Mouse (Mus musculus): ENCODE results near the gene Adcy6. TPM values are rescaled to one million over a fixed set of nuclear protein-coding genes. Genes with fewer than 3 reads are reported as not detected.

The Adcy6 gene
- total and polyA plus RNA-seq, 3 experiments = 76.0 to 77.3 TPM; not detected in 1

DNA sequence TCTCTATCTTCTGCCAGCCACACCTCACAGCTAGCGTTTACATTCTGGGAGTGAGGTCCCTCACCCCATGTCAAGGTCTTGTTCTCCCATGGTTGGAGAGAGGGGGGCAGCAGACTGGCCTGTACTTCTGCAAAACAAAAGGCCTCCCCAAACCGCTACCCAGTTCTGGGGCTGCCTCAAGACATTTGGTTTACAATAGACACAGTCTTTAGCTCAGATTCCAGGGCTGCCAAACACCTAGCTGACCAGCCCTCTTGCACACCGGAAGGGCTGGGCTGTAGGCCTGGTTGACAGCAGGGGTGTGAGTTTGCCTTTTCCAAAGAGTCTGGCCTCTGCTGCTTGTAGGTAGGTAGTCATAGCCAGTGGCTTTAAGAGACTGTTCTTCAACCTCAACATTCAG is 27.3 kb upstream of the Adcy6 start:
- Histone ChIP-seq H3K36me3 (ENCODE audit: control insufficient read depth in 1 of 2, insufficient read depth in 2 of 2, low read length in 2 of 2) (peaks cover 0 to 6% of the 10 kb centered on the region in 2 experiments; a peak in 2 of 4 replicates), H3K9ac (ENCODE audit: control insufficient read depth, low read depth, low read length, poor library complexity, severe bottlenecking) (no peak overlapping the region), H3K79me2 (ENCODE audit: control insufficient read depth, insufficient read depth, low read length, poor library complexity) (no peaks in the 10 kb centered on the region; the same call in 1 of the 2 replicates), H3K27ac (ENCODE audit: control insufficient read depth, low read depth, low read length) (no peak overlapping the region), H3K4me3 (ENCODE audit: control insufficient read depth in 1 of 2, insufficient read depth in 1 of 2, low read depth in 2 of 2, low read length in 2 of 2) (no peak overlapping the region), H3K4me1 (ENCODE audit: control insufficient read depth in 1 of 2, insufficient read depth in 2 of 2, low read length in 2 of 2) (peaks cover 0 to 11% of the 10 kb centered on the region in 2 experiments; a peak in 2 of 4 replicates), H3K27me3 (ENCODE audit: control insufficient read depth in 1 of 2, insufficient read depth in 2 of 2, low read length in 2 of 2) (peaks cover 2 to 3% of the 10 kb centered on the region in 2 experiments; a peak in 1 of 4 replicates), H3K9me3 (replicated peaks; ENCODE audit: insufficient read depth, low read length) (no peaks in the 10 kb centered on the region)
- TF ChIP-seq CTCF (IDR thresholded peaks at IDR 0.05 in 2 of 3, conservative IDR thresholded peaks at IDR 0.05 in 1 of 3; ENCODE audit: control insufficient read depth in 1 of 3, insufficient read depth in 1 of 3, low read depth in 2 of 3, low read length in 3 of 3, poor library complexity in 1 of 3, severe bottlenecking in 1 of 3) = no peak
- DNase-seq (ENCODE audit: low read depth, low spot score) = no peak

DNA sequence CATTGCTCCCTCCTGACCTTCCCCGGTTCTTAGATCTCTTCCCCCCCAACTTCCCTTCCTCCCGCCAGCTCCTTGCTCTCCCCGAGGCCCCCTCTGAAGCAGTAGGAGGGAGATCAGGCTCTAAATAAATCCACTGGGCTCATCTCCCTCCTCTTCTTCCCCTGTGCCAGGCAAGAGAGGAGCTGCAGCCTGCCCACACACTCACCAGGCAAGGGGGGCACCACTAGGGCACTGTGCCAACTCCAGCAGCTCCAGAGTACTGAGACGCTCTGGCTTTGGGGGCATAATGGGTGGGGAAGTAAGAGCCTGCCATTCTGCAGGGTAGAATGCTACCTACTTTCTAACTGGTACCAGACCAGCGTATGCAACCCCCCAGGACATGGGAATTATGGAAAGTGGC is 26.6 kb upstream of the Adcy6 start:
- H3K4me1 ChIP-seq (ENCODE audit: control insufficient read depth in 1 of 2, insufficient read depth in 2 of 2, low read length in 2 of 2) = peaks cover 0 to 17% of the 10 kb centered on the region in 2 experiments; a peak in 3 of 4 replicates
- no peak overlapping the region for H3K27ac ChIP-seq (ENCODE audit: control insufficient read depth, low read depth, low read length)
- H3K36me3 ChIP-seq (ENCODE audit: control insufficient read depth in 1 of 2, insufficient read depth in 2 of 2, low read length in 2 of 2) = peaks cover 0 to 11% of the 10 kb centered on the region in 2 experiments; a peak in 2 of 4 replicates

DNA sequence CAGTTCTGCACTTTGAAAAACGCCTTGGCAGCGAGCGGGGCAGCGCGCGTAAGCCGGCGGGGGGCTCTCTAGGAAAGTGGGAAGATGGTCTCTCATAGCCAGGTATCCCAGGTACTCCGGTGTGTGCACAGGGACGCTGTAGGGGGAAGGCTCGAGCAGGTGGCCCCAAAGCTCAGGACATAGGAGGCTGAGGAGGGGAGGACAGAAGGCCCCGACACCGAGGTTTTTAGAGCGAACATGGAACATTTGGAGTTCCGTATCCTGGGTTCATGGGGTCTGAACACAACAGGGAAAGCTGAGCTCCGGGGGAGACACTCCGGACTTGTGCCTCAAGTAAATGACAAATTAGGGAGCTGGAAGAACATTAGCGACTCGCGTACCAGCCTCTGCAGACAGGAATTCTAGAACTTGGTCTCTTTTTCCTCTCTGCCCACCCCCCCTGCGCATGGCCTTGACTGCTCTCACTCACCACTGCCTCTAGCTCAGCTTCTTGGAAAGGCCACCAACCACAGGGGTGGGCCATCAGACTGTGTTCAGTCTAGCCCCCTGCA is 25.5 kb upstream of the Adcy6 start:
- Histone ChIP-seq H3K4me3 (ENCODE audit: control insufficient read depth in 1 of 2, insufficient read depth in 1 of 2, low read depth in 2 of 2, low read length in 2 of 2) (no peak overlapping the region), H3K9me3 (replicated peaks; ENCODE audit: insufficient read depth, low read length) (no peaks in the 10 kb centered on the region), H3K4me1 (ENCODE audit: control insufficient read depth in 1 of 2, insufficient read depth in 2 of 2, low read length in 2 of 2) (peaks cover 0 to 17% of the 10 kb centered on the region in 2 experiments; a peak in 3 of 4 replicates), H3K27ac (ENCODE audit: control insufficient read depth, low read depth, low read length) (no peak overlapping the region), H3K9ac (ENCODE audit: control insufficient read depth, low read depth, low read length, poor library complexity, severe bottlenecking) (no peak overlapping the region), H3K79me2 (ENCODE audit: control insufficient read depth, insufficient read depth, low read length, poor library complexity) (no peaks in the 10 kb centered on the region; the same call in 1 of the 2 replicates), H3K27me3 (ENCODE audit: control insufficient read depth in 1 of 2, insufficient read depth in 2 of 2, low read length in 2 of 2) (peaks cover 2 to 3% of the 10 kb centered on the region in 2 experiments; a peak in 2 of 4 replicates), H3K36me3 (ENCODE audit: control insufficient read depth in 1 of 2, insufficient read depth in 2 of 2, low read length in 2 of 2) (peaks cover 0 to 11% of the 10 kb centered on the region in 2 experiments; a peak in 2 of 4 replicates)
- DNase-seq (ENCODE audit: low read depth, low spot score) = no peak
- TF ChIP-seq ZNF384 (IDR thresholded peaks at IDR 0.05; ENCODE audit: low read depth, low read length) (no peak), TCF12 (IDR thresholded peaks at IDR 0.05; ENCODE audit: low read depth, low read length) (no peak), SMC3 (IDR thresholded peaks at IDR 0.05; ENCODE audit: low read depth, low read length) (no peak)

More for the DNA sequence above, 26.6 kb upstream of the Adcy6 start:
- DNase-seq (ENCODE audit: low read depth, low spot score) = no peak
- no peak overlapping the region for H3K4me3 ChIP-seq (ENCODE audit: control insufficient read depth in 1 of 2, insufficient read depth in 1 of 2, low read depth in 2 of 2, low read length in 2 of 2)
- H3K79me2 ChIP-seq (ENCODE audit: control insufficient read depth, insufficient read depth, low read length, poor library complexity) = no peaks in the 10 kb centered on the region; the same call in 1 of the 2 replicates
- TF ChIP-seq USF1 (IDR thresholded peaks at IDR 0.05; ENCODE audit: low read depth, low read length) (no peak), HCFC1 (IDR thresholded peaks at IDR 0.05; ENCODE audit: low read depth, low read length) (no peak)
- H3K9me3 ChIP-seq (replicated peaks; ENCODE audit: insufficient read depth, low read length) = no peaks in the 10 kb centered on the region
- peaks cover 2 to 3% of the 10 kb centered on the region in 2 experiments; a peak in 1 of 4 replicates for H3K27me3 ChIP-seq (ENCODE audit: control insufficient read depth in 1 of 2, insufficient read depth in 2 of 2, low read length in 2 of 2)
- no peak overlapping the region for H3K9ac ChIP-seq (ENCODE audit: control insufficient read depth, low read depth, low read length, poor library complexity, severe bottlenecking)

DNA sequence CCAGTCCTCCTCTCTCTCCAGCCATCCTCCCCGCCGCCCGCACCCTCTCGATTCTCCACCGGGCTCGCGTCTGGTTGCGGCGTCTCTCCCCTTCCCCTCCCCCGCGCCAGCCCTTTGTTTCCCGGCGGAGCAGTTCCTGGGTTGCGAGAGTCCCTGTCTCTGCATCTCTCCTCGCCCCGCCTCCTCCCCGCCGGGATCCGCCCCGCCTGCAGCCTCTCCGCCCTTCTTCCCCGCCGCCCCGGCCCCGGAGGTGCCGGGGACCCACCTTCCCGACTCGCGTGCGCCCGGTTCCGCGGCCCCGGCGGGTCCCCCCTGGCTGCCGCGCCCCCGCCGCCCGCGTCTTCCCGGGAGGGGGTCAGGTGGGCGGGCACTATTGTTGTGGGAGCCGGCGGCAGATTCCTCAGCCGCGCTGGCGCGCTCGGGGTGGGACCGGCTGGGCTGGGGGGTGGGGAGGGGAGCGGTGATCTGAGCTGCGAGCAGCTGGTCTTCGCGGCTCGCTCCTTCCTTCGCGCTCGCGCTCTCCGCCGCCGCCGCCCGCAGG is 24.7 kb upstream of the Adcy6 start:
- peaks cover 0 to 17% of the 10 kb centered on the region in 2 experiments; a peak in 3 of 4 replicates for H3K4me1 ChIP-seq (ENCODE audit: control insufficient read depth in 1 of 2, insufficient read depth in 2 of 2, low read length in 2 of 2)
- H3K9me3 ChIP-seq (replicated peaks; ENCODE audit: insufficient read depth, low read length) = no peaks in the 10 kb centered on the region
- H3K4me3 ChIP-seq (ENCODE audit: control insufficient read depth in 1 of 2, insufficient read depth in 1 of 2, low read depth in 2 of 2, low read length in 2 of 2) = peak overlapping the region; percentile 58 to 90
- no peaks in the 10 kb centered on the region; the same call in 1 of the 2 replicates for H3K79me2 ChIP-seq (ENCODE audit: control insufficient read depth, insufficient read depth, low read length, poor library complexity)
- H3K9ac ChIP-seq (ENCODE audit: control insufficient read depth, low read depth, low read length, poor library complexity, severe bottlenecking) = peak overlapping the region; percentile 68
- H3K36me3 ChIP-seq (ENCODE audit: control insufficient read depth in 1 of 2, insufficient read depth in 2 of 2, low read length in 2 of 2) = peaks cover 0 to 11% of the 10 kb centered on the region in 2 experiments; a peak in 2 of 4 replicates
- peaks cover 2 to 3% of the 10 kb centered on the region in 2 experiments; a peak in 3 of 4 replicates for H3K27me3 ChIP-seq (ENCODE audit: control insufficient read depth in 1 of 2, insufficient read depth in 2 of 2, low read length in 2 of 2)
- DNase-seq (ENCODE audit: low read depth, low spot score) = peak; percentile 80
- H3K27ac ChIP-seq (ENCODE audit: control insufficient read depth, low read depth, low read length) = no peak overlapping the region
- TF ChIP-seq POLR2AphosphoS2 (IDR thresholded peaks at IDR 0.05; ENCODE audit: low read length) = no peak
- TF ChIP-seq ZC3H11A (IDR thresholded peaks at IDR 0.05; ENCODE audit: low read depth, low read length) = no peak
- no peak for TF ChIP-seq E2F4 (IDR thresholded peaks at IDR 0.05; ENCODE audit: borderline replicate concordance, low read depth, low read length)
- TF ChIP-seq CHD2 (IDR thresholded peaks at IDR 0.05; ENCODE audit: low read length) = no peak
- no peak for TF ChIP-seq TAL1 (IDR thresholded peaks at IDR 0.05; ENCODE audit: low read length)
- TF ChIP-seq SIN3A (IDR thresholded peaks at IDR 0.05; ENCODE audit: low read length) = no peak
- no peak for TF ChIP-seq ZKSCAN1 (IDR thresholded peaks at IDR 0.05; ENCODE audit: low read depth, low read length)
- no peak for TF ChIP-seq EP300 (IDR thresholded peaks at IDR 0.05; ENCODE audit: low read depth in 1 of 2, low read length in 2 of 2)
- peak; percentile 20; the same call in 1 of the 2 replicates for TF ChIP-seq MAZ (IDR thresholded peaks at IDR 0.05; ENCODE audit: low read depth, low read length)
- no peak for TF ChIP-seq USF2 (IDR thresholded peaks at IDR 0.05; ENCODE audit: borderline replicate concordance in 1 of 2, insufficient read depth in 1 of 2, low read depth in 1 of 2, low read length in 2 of 2)
- peak in 1 of 2 experiments; percentile 62; a peak in 2 of 4 replicates for TF ChIP-seq POLR2A (IDR thresholded peaks at IDR 0.05; ENCODE audit: control insufficient read depth in 1 of 2, insufficient read depth in 1 of 2, low read depth in 1 of 2, low read length in 2 of 2, poor library complexity in 1 of 2)
- TF ChIP-seq JUND (IDR thresholded peaks at IDR 0.05; ENCODE audit: low read depth, low read length) = no peak
- no peak for TF ChIP-seq MYC (IDR thresholded peaks at IDR 0.05; ENCODE audit: low read depth, low read length)
